Mouse (Mus musculus) intestine, embryonic 14.5 days (tissue): Measurements from ENCODE around the gene Ttc39b. TPM values are rescaled to one million over a fixed set of nuclear protein-coding genes. Genes with fewer than 3 reads are reported as not detected.

Experiments used
- ATAC-seq: fragments of 200-750 bp; cut with Nextera tagmentation; replicated peaks from 2 replicates; pipeline ENCODE4 v1.8.0; 2017; ENCODE audit warnings: low read depth, moderate number of reproducible peaks, moderate TSS enrichment, moderate library complexity; ENCODE audit not compliant: low FRiP score, low TSS enrichment
- DNase-seq: peaks from one replicate; pipeline ENCODE4 v3.0.0-alpha.2; 2018; ENCODE audit warnings: low spot score
- H3K27ac ChIP-seq: fragments of 300-500 bp; sonication (generic); 2 replicates; pipeline ENCODE4 v1.5.1; 2014; ENCODE audit warnings: low read depth, mild to moderate bottlenecking, control low read depth
- H3K27me3 ChIP-seq: fragments of 300-500 bp; sonication (generic); replicated peaks from 2 replicates; pipeline ENCODE4 v1.6.1; 2014; ENCODE audit warnings: low read length, control low read depth; ENCODE audit not compliant: control insufficient read depth, insufficient read depth
- H3K36me3 ChIP-seq: fragments of 300-500 bp; sonication (generic); 2 replicates; pipeline ENCODE4 v1.6.1; 2014; ENCODE audit warnings: low read length, control low read depth; ENCODE audit not compliant: control insufficient read depth, insufficient read depth
- H3K4me1 ChIP-seq: fragments of 300-500 bp; sonication (generic); replicated peaks from 2 replicates; pipeline ENCODE4 v1.6.1; 2014; ENCODE audit warnings: low read length, control low read depth, mixed read lengths; ENCODE audit not compliant: control insufficient read depth, insufficient read depth
- H3K4me2 ChIP-seq: fragments of 300-500 bp; sonication (generic); 2 replicates; pipeline ENCODE4 v1.6.1; 2014; ENCODE audit warnings: low read length
- H3K4me3 ChIP-seq: fragments of 300-500 bp; sonication (generic); 2 replicates; pipeline ENCODE4 v1.5.1; 2014; ENCODE audit warnings: low read depth, low read length, control low read depth, mixed read lengths
- H3K9ac ChIP-seq: fragments of 300-500 bp; sonication (generic); 2 replicates; pipeline ENCODE4 v1.6.1; 2014; ENCODE audit warnings: mild to moderate bottlenecking, low read length
- H3K9me3 ChIP-seq: fragments of 300-500 bp; sonication (generic); 2 replicates; pipeline ENCODE4 v1.6.1; 2016; ENCODE audit warnings: low read length, control low read depth; ENCODE audit not compliant: control insufficient read depth
- WGBS: fragments of 180-500 bp; shearing (Covaris S2); extraction: QIAGEN DNeasy Blood & Tissue Kit; methylation state at CpG from one replicate; pipeline ENCODE4 v1.1.7; 2014; 5-methylcytosine and 5-hydroxymethylcytosine counted together
- polyA plus RNA-seq: library from polyadenylated mRNA; unstranded; fragments of >200 nt; fragmentation: Nextera tagmentation; extraction: Ambion mirVana; gene quantifications from 2 replicates; pipeline ENCODE4 v1.2.1, GENCODE M21; 2014

Gene Ttc39b
- polyA plus RNA-seq, 1 experiment from 2014 or later: 3.2 TPM

- 67% methylated on average over 9 of the region's 9 CpGs for WGBS
- Histone ChIP-seq H3K27ac (no peak overlapping the region), H3K9me3 (no peaks in the 10 kb centered on the region), H3K9ac (no peak overlapping the region), H3K4me1 (no peaks in the 10 kb centered on the region), H3K4me2 (no peak overlapping the region), H3K36me3 (no peaks in the 10 kb centered on the region), H3K27me3 (no peaks in the 10 kb centered on the region), H3K4me3 (no peak overlapping the region)
- ATAC-seq (no peak), DNase-seq (no peak)
Observed at GRCm38 (mm10) chr4:83343146-83343823, 19.2 kb upstream of the Ttc39b start.

- no peak overlapping the region for H3K4me3 ChIP-seq
- no peak overlapping the region for H3K4me2 ChIP-seq
- H3K27ac ChIP-seq: no peak overlapping the region
- no peaks in the 10 kb centered on the region for H3K36me3 ChIP-seq
- no peaks in the 10 kb centered on the region for H3K4me1 ChIP-seq
- ATAC-seq: no peak
- H3K9ac ChIP-seq: no peak overlapping the region
- H3K27me3 ChIP-seq: no peaks in the 10 kb centered on the region
- 55% methylated on average over 14 of the region's 14 CpGs for WGBS
- H3K9me3 ChIP-seq: no peaks in the 10 kb centered on the region
- no peak for DNase-seq
Observed at GRCm38 (mm10) chr4:83342268-83342970, 18.4 kb upstream of the Ttc39b start.

GRCm38 (mm10) chr4:83339393-83339792 is 15.3 kb upstream of the Ttc39b start:
- Histone ChIP-seq H3K27ac (no peak overlapping the region), H3K27me3 (no peaks in the 10 kb centered on the region), H3K4me3 (no peak overlapping the region), H3K4me2 (no peak overlapping the region), H3K36me3 (no peaks in the 10 kb centered on the region), H3K9ac (no peak overlapping the region), H3K9me3 (no peaks in the 10 kb centered on the region), H3K4me1 (no peaks in the 10 kb centered on the region)
- 89% methylated on average over 1 of the region's 1 CpGs for WGBS
- no peak for ATAC-seq
- no peak for DNase-seq

DNA sequence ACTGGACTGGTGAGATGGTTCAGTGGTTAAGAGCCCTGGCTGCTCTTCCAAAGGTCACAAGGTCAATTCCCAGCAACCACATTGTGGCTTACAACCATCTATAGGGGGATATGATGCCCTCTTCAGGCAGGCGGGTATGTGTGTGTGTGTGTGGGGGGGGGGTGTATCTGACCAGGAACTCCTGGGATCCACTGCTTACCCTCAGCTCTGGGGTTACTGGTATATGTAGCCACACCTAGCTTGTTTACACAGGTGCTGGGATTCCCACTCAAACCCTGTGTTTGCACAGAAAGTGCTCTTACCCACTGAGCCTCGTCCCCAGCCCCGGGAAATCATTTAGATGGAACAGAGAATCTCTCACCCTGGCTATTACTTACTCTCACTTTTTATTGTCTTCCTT is 13.7 kb upstream of the Ttc39b start:
- DNase-seq (no peak), ATAC-seq (no peak)
- Histone ChIP-seq H3K4me1 (no peaks in the 10 kb centered on the region), H3K4me2 (no peak overlapping the region), H3K4me3 (no peak overlapping the region), H3K36me3 (no peaks in the 10 kb centered on the region), H3K9ac (no peak overlapping the region), H3K27ac (no peak overlapping the region), H3K9me3 (no peaks in the 10 kb centered on the region), H3K27me3 (no peaks in the 10 kb centered on the region)
- WGBS: 66% methylated on average over 3 of the region's 3 CpGs

DNA sequence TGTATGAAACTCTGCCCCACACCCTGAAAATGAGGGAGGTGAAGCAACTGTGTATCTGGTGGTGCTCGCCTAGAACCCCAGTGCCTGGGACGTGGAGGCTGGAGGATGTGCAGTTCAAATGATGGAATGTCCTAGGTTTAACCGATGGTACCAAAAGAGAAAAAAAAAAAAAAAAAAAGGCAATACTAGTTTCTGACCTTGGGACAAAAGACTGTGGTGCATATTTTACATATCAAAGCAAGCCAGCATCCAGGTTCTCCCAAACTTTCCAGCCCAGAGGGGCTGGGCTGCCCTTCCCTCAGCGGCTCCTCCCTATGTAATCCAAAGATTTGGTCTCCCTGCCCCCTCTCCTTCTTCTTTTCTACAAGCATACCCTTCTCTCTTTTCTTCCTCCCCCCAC is 6.3 kb upstream of the Ttc39b start:
- peaks cover 1% of the 10 kb centered on the region; the same call in 1 of the 2 replicates for H3K27me3 ChIP-seq
- no peaks in the 10 kb centered on the region for H3K36me3 ChIP-seq
- H3K4me3 ChIP-seq: no peak overlapping the region
- ATAC-seq (no peak), DNase-seq (no peak)
- no peaks in the 10 kb centered on the region for H3K9me3 ChIP-seq
- 78% methylated on average over 4 of the region's 4 CpGs for WGBS
- no peak overlapping the region for H3K4me2 ChIP-seq
- H3K4me1 ChIP-seq: 0 out of 2 replicates have a peak, but pooled peaks cover 11% of the 10 kb centered on the region
- H3K27ac ChIP-seq: no peak overlapping the region
- no peak overlapping the region for H3K9ac ChIP-seq

DNA sequence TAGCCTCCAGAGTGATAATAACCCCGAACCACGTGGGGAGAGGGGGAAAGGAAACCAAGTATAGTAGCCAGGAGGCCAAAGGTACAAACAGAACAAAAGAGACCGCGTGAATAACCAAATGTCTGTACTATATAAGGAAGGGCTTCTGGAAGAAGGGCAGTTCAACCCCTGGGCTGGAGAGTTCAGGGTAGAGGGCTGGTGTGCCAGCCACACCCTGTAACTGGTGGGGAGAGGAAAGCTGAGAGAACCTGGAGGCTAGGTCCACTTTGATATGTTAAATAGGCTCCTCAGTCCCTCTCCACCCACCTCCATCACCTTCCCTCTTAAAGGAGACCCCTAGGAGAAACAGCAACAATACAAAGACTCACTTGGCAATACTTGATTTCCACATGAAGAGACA is 5.6 kb upstream of the Ttc39b start:
- no peak overlapping the region for H3K27ac ChIP-seq
- H3K9ac ChIP-seq: no peak overlapping the region
- H3K4me3 ChIP-seq: no peak overlapping the region
- DNase-seq (no peak), ATAC-seq (no peak)
- peaks cover 6% of the 10 kb centered on the region; the same call in 1 of the 2 replicates for H3K27me3 ChIP-seq
- no peak overlapping the region for H3K4me2 ChIP-seq
- 45% methylated on average over 4 of the region's 4 CpGs for WGBS
- H3K36me3 ChIP-seq: no peaks in the 10 kb centered on the region
- 0 out of 2 replicates have a peak, but pooled peaks cover 11% of the 10 kb centered on the region for H3K4me1 ChIP-seq
- H3K9me3 ChIP-seq: no peaks in the 10 kb centered on the region

DNA sequence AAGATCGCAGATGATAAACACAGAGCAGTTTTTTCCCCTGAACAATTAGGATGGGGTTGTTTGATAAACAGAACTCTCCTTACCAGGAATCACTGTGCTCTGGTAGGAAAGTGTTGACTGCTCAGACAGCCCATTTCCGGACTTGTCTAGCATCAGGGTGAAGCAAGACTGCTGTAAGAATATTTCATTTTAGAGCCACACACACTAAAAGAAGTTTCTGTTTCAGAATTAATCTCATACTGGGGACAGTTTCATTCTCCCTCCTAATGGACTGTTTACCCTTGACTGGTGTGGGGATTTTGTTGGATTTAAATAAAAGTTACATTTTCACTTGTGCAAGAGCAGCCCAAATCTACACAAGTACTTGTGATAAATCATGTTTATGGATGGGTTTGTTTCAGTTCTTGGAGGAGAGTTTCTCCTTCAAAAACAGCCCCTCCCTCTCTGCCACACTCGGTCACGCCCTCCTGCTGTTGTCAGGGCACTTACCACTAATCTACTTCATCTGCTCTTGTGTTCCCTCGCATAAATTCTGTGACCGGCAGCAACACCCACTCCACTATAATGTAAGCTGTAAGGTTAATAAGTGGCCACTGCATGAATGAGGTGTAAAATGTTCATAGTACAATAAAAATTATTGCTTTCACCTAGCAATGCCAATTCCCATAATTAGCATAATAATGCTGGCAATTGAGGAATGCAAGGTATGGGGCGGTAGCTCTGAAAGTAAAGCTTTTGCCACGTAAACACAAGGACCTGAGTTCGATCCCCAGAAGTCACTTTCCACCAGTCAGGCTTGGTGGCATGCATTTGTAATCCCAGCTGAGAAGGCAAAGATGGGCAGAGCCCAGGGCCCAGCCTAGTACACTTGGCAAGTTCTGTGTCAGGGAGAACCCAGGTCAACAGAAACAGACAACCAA is 4.2 kb upstream of the Ttc39b start:
- H3K9ac ChIP-seq: no peak overlapping the region
- WGBS: 31% methylated on average over 9 of the region's 9 CpGs
- no peaks in the 10 kb centered on the region for H3K9me3 ChIP-seq
- H3K27me3 ChIP-seq: peaks cover 6% of the 10 kb centered on the region; the same call in 1 of the 2 replicates
- DNase-seq (no peak), ATAC-seq (no peak)
- H3K36me3 ChIP-seq: no peaks in the 10 kb centered on the region
- no peak overlapping the region for H3K27ac ChIP-seq
- no peak overlapping the region; the same call in 1 of the 2 replicates for H3K4me2 ChIP-seq
- H3K4me3 ChIP-seq: no peak overlapping the region
- 0 out of 2 replicates have a peak, but pooled peaks cover 11% of the 10 kb centered on the region for H3K4me1 ChIP-seq

GRCm38 (mm10) chr4:83327526-83327925 is 3.5 kb upstream of the Ttc39b start:
- no peaks in the 10 kb centered on the region for H3K9me3 ChIP-seq
- ATAC-seq (no peak), DNase-seq (no peak)
- H3K4me1 ChIP-seq: 0 out of 2 replicates have a peak, but pooled peaks cover 11% of the 10 kb centered on the region
- H3K27ac ChIP-seq: no peak overlapping the region
- H3K4me3 ChIP-seq: no peak overlapping the region
- H3K9ac ChIP-seq: no peak overlapping the region
- H3K4me2 ChIP-seq: no peak overlapping the region; the same call in 1 of the 2 replicates
- no peaks in the 10 kb centered on the region for H3K36me3 ChIP-seq
- peaks cover 6% of the 10 kb centered on the region; the same call in 1 of the 2 replicates for H3K27me3 ChIP-seq
- WGBS: 40% methylated on average over 4 of the region's 4 CpGs
